In genomic region chr5:8058056-8058455, GRCm38 (mm10) we compare ENCODE assay signal across 11 mouse cellular contexts. TPM values are rescaled to one million over a fixed set of nuclear protein-coding genes. Genes with fewer than 3 reads are reported as not detected.
A peak's percentile ranks its signal among the peaks of the same experiment; 100 is the strongest.
DNase-seq lines count a peak whose midpoint lies in the region; ATAC-seq and TF ChIP-seq lines count a peak whose summit lies in the region.
"Had no signal": no experiment of that assay in that cellular context is flagged by ENCODE, and none has a peak within 500 bp of the region (broad histone marks: within the 10 kb centered on the region; RNA-seq: fewer than 3 reads in every experiment).

No protein-coding gene starts in this region.

- H3K4me1 ChIP-seq in heart, embryonic 13.5 days: peaks cover 29% of the 10 kb centered on the region
- H3K4me1 ChIP-seq in liver, embryonic 14.5 days (replicated peaks; ENCODE audit: control insufficient read depth in 2 of 2, insufficient read depth in 2 of 2, low read length in 1 of 2): peaks cover 15 to 22% of the 10 kb centered on the region in 2 experiments
- peaks cover 13% of the 10 kb centered on the region for H3K4me1 ChIP-seq in forebrain, embryonic 12.5 days

- H3K9ac ChIP-seq in heart, embryonic 13.5 days: no peak overlapping the region
- H3K9ac ChIP-seq in liver, embryonic 14.5 days (replicated peaks): no peak overlapping the region; the same call in 1 of the 2 replicates
- no peak overlapping the region for H3K9ac ChIP-seq in forebrain, embryonic 12.5 days

- H3K4me3 ChIP-seq in heart, embryonic 13.5 days: peak overlapping the region; percentile 78
- H3K4me3 ChIP-seq in liver, embryonic 14.5 days (ENCODE audit: insufficient read depth in 1 of 2, low read depth in 2 of 2, low read length in 2 of 2): peak overlapping the region; percentile 38 to 96
- no peak overlapping the region for H3K4me3 ChIP-seq in forebrain, embryonic 12.5 days (replicated peaks)

- H3K27ac ChIP-seq in heart, embryonic 13.5 days (replicated peaks): no peak overlapping the region
- H3K27ac ChIP-seq in liver, embryonic 14.5 days: no peak overlapping the region
- no peak overlapping the region for H3K27ac ChIP-seq in forebrain, embryonic 12.5 days

- ATAC-seq in cerebellum, adult (ENCODE audit: insufficient number of reproducible peaks, low FRiP score, low TSS enrichment): no peak
- no peak for ATAC-seq in heart, embryonic 13.5 days (ENCODE audit: extremely low read depth, insufficient number of reproducible peaks, low FRiP score, low TSS enrichment)
- no peak for ATAC-seq in liver, embryonic 14.5 days (ENCODE audit: insufficient read depth)
- ATAC-seq in forebrain, embryonic 12.5 days (ENCODE audit: low FRiP score): no peak
- ATAC-seq: midbrain, embryonic 16.5 days had no signal

- H3K27me3 ChIP-seq in heart, embryonic 13.5 days (replicated peaks): no peaks in the 10 kb centered on the region
- no peaks in the 10 kb centered on the region for H3K27me3 ChIP-seq in liver, embryonic 14.5 days (ENCODE audit: control insufficient read depth, insufficient read depth, low read length)
- no peaks in the 10 kb centered on the region for H3K27me3 ChIP-seq in forebrain, embryonic 12.5 days

- H3K4me2 ChIP-seq in heart, embryonic 13.5 days: peak overlapping the region; percentile 83
- peak overlapping the region; percentile 86 for H3K4me2 ChIP-seq in liver, embryonic 14.5 days (ENCODE audit: low read depth)
- H3K4me2 ChIP-seq in forebrain, embryonic 12.5 days: no peak overlapping the region

- H3K36me3 ChIP-seq in heart, embryonic 13.5 days: peaks cover 47% of the 10 kb centered on the region
- peaks cover 14% of the 10 kb centered on the region for H3K36me3 ChIP-seq in liver, embryonic 14.5 days (replicated peaks; ENCODE audit: control insufficient read depth, insufficient read depth, low read depth)
- H3K36me3 ChIP-seq in forebrain, embryonic 12.5 days (replicated peaks): peaks cover 11% of the 10 kb centered on the region; the same call in 1 of the 2 replicates

- H3K9me3 ChIP-seq in heart, embryonic 13.5 days: no peaks in the 10 kb centered on the region
- no peaks in the 10 kb centered on the region for H3K9me3 ChIP-seq in liver, embryonic 14.5 days (ENCODE audit: control insufficient read depth, low read length)
- no peaks in the 10 kb centered on the region for H3K9me3 ChIP-seq in forebrain, embryonic 12.5 days

- 59% methylated on average over 7 of the region's 7 CpGs for WGBS in heart, embryonic 13.5 days
- 79% methylated on average over 7 of the region's 7 CpGs for WGBS in liver, embryonic 14.5 days (ENCODE audit: insufficient replicate concordance)
- 92% methylated on average over 7 of the region's 7 CpGs for WGBS in forebrain, embryonic 12.5 days

- no peak for TF ChIP-seq CTCF in liver, embryonic 14.5 days (IDR thresholded peaks at IDR 0.05; ENCODE audit: low read depth)

- TF ChIP-seq EP300 in liver, embryonic 14.5 days (IDR thresholded peaks at IDR 0.05; ENCODE audit: low read depth): no peak

- peak; percentile 43 for DNase-seq in cerebellum, adult 9-10 months
- DNase-seq in kidney, adult 9 months: peak; percentile 37
- no peak for DNase-seq in kidney, postnatal 14 days
- no peak for DNase-seq in liver, embryonic 14.5 days (ENCODE audit: low read depth in 3 of 3, low spot score in 3 of 3)
- no peak for DNase-seq in spleen, postnatal 36 days (ENCODE audit: low spot score in 2 of 2)
- DNase-seq: lung, postnatal 4 days; thymus, adult 18-20 months had no signal

RNA-seq across cellular contexts. Expression of gene Sri, which starts 12.2 kb away (rescaled TPM):
- polyA plus RNA-seq in heart, embryonic 13.5 days (2015; fragmentation: Nextera tagmentation; extraction: Ambion mirVana): 212 and 245 TPM in 2 replicates
- 94.4 and 103 TPM in 2 replicates for polyA plus RNA-seq in liver, embryonic 14.5 days (2012; rRNA removed)
- polyA plus RNA-seq in liver, embryonic 14.5 days (2014; fragmentation: Nextera tagmentation; extraction: Ambion mirVana): 222 and 228 TPM in 2 replicates
- polyA plus RNA-seq in forebrain, embryonic 12.5 days (2016; fragmentation: Nextera tagmentation; extraction: Ambion mirVana): 132 and 145 TPM in 2 replicates

Comparison
In these comparisons a context has a peak if more than half of its experiments do, and no peak if none do; other contexts are left out.
1. DNase-seq: peak in cerebellum, adult 9-10 months (single experiment) and kidney, adult 9 months (single experiment); none in kidney, postnatal 14 days (single experiment), liver, embryonic 14.5 days (0 of 3) and spleen, postnatal 36 days (0 of 2).